Mouse (Mus musculus): ENCODE data around the gene Tecpr1.

DNA sequence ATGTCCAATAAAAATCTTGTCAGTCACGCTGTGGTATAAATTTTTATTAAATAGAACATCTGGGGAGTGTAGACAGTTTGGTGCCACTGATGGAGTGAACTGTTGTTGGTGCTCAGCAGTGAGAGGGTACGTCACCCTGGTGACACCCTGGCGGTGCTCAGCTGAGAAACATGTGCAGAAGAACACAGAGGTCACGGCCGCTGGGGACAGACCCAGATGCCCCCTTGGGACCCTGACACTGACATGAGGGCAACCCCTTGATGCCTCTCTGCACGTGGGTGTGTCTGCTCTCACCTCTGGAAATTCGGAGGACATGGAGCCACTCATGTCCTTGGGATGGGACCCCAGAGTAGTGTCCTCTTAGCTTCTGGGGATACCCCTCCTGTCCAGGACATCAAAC is 29.0 kb downstream of the Tecpr1 start:
- no peak for TF ChIP-seq CTCF (IDR thresholded peaks at IDR 0.05; ENCODE audit: low read depth, low read length)
- TF ChIP-seq TAL1 (conservative IDR thresholded peaks at IDR 0.05; ENCODE audit: low read depth, low read length) = no peak
- TF ChIP-seq GATA1 (IDR thresholded peaks at IDR 0.05; ENCODE audit: borderline replicate concordance, low read length) = no peak
- no peak for TF ChIP-seq GATA2 (IDR thresholded peaks at IDR 0.05; ENCODE audit: borderline replicate concordance, low read depth, low read length)
- TF ChIP-seq POLR2AphosphoS5 (IDR thresholded peaks at IDR 0.05; ENCODE audit: insufficient replicate concordance, low read depth, low read length) = no peak
